Mouse (Mus musculus) bone marrow macrophage, adult 2 months (primary cell): ENCODE data around the gene Gm20721. TPM values are rescaled to one million over a fixed set of nuclear protein-coding genes. Genes with fewer than 3 reads are reported as not detected.
"Not testable (repeated sequence)": the region's sequence is repeated elsewhere in the genome, so short reads cannot be mapped to it uniquely, and the experiment has no call there.

Source experiments
- H3K27ac ChIP-seq: 2 replicates; pipeline ENCODE4 v1.5.1; 2012; ENCODE audit warnings: low read depth, low read length; ENCODE audit not compliant: insufficient read depth
- H3K4me1 ChIP-seq: 2 replicates; pipeline ENCODE4 v1.6.1; 2012; ENCODE audit warnings: low read length; ENCODE audit not compliant: control insufficient read depth, insufficient read depth
- H3K4me3 ChIP-seq: 2 replicates; pipeline ENCODE4 v1.5.1; 2012; ENCODE audit warnings: mild to moderate bottlenecking, low read length, moderate library complexity; ENCODE audit not compliant: insufficient read depth
- CTCF ChIP-seq: IDR thresholded peaks from 2 replicates; pipeline ENCODE4 v1.5.1; 2012; ENCODE audit warnings: low read depth, mild to moderate bottlenecking, low read length, moderate library complexity
- POLR2A ChIP-seq: IDR thresholded peaks from 2 replicates; pipeline ENCODE4 v1.6.1; 2012; ENCODE audit warnings: mild to moderate bottlenecking, low read depth, low read length, borderline replicate concordance
- polyA plus RNA-seq: library from polyadenylated mRNA; stranded (reverse); fragments of >200 nt; gene quantifications from 2 replicates; pipeline ENCODE4 v1.2.4, GENCODE M21; 2012; ENCODE audit not compliant: missing spikeins, insufficient read depth, insufficient read length

Gene Gm20721
- polyA plus RNA-seq, 1 experiment, result 4.1 TPM

DNA sequence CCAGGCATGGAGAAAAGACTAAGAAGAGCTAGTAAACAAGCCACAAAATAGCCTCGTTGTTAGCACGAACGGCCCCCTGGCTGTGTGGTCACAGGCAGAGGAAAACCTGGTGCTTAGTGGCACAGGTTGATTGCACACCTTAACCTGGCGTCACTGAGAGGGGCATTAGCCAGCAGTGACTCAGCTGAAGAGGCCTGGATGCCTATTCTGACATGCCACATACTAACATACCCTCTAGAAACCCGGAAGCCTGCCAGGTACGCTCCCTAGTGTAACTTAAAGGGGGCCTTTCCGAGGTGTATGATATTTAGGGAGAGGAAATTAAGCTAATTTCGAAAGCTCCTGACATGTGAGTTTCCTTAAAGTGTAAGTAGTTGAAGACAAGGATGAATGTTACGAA, 29.9 kb downstream of the Gm20721 start:
- Histone ChIP-seq H3K4me1 (0 out of 2 replicates have a peak, but pooled peaks cover 5% of the 10 kb centered on the region), H3K27ac (no peak overlapping the region), H3K4me3 (no peak overlapping the region)
- TF ChIP-seq CTCF (no peak), POLR2A (no peak)

DNA sequence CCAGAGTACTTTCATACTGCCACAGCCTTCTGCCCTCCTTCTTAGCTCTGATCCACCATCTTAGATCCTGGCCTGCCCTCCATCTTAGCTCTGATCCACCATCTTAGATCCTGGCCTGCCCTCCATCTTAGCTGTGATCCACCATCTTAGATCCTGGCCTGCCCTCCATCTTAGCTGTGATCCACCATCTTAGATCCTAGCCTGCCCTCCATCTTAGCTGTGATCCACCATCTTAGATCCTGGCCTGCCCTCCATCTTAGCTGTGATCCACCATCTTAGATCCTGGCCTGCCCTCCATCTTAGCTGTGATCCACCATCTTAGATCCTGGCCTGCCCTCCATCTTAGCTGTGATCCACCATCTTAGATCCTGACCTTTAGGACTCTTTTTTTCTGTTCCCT, 31.1 kb downstream of the Gm20721 start:
- H3K4me1 ChIP-seq, H3K27ac ChIP-seq, H3K4me3 ChIP-seq: not testable (repeated sequence)

DNA sequence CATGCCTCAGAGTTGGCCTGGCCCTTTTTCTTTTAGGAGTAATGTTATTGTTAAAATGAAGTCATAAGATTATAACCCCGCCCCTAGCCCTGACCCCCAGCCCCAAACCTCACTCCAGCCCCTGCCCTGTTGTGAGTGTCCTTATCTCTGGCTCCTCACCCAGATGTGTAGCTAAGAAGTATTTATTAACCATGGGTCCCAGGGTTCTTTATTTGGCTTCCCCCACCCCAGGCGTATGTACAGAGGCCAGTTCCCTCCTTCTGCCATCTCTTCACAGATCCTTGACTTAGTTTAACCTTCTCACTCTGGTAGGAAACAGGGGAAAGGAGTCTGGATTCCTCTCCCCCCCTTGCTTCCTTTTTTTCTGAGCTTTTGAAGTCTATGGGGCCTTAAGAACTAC, 33.9 kb downstream of the Gm20721 start:
- H3K27ac ChIP-seq, result no peak overlapping the region
- TF ChIP-seq CTCF (no peak), POLR2A (no peak)
- no peak overlapping the region for H3K4me3 ChIP-seq
- 0 out of 2 replicates have a peak, but pooled peaks cover 5% of the 10 kb centered on the region for H3K4me1 ChIP-seq

DNA sequence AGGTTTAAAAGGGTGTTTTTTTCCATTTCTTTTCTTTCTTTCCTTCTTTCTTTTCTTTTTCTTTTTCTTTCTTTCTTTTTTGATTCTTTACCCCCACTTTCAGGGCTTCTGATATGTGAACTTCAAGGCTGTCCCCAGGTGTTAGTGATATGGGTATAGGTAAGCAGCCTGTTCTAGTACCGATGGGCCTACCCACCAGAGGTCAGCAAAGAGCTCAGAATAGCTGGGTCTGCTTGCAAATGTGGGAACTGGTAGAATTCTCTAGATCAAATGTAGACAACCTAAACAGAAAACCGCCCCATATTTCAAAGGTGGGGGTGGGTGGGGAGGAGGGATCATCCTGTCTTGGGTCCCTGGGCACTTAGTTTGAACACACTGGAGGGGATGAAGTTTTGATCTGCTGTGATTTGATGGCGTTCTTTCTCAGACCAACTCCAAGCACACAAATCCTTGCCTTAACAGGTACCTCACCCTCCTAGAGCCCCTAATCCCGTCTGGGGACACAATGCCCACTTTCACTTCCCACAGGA, 34.3 kb downstream of the Gm20721 start:
- peak; percentile 29 for TF ChIP-seq CTCF
- no peak for TF ChIP-seq POLR2A
- no peak overlapping the region for H3K4me3 ChIP-seq
- H3K4me1 ChIP-seq, result 0 out of 2 replicates have a peak, but pooled peaks cover 3% of the 10 kb centered on the region
- H3K27ac ChIP-seq, result no peak overlapping the region

DNA sequence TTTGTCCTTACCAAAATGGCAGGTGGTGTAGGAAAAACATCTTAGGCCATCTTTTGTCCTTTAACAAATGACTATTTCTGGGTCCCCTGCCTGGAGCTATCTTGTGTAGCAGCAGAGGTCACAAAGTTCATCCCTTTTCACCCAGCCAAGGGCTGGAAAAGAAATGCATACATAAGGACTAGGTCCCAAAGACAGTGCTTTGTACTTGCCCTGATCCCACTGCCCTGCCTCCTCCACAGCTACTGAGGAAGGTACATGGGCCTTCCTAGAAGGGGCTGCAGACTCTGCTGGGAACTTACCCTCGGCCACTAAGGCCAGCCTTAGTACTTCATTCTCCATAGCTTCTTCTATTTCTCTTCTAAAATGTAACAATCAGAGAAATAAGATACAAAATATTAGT, 34.9 kb downstream of the Gm20721 start:
- no peak overlapping the region for H3K4me3 ChIP-seq
- no peak overlapping the region for H3K27ac ChIP-seq
- no peak for TF ChIP-seq POLR2A
- TF ChIP-seq CTCF, result no peak
- no peaks in the 10 kb centered on the region for H3K4me1 ChIP-seq

DNA sequence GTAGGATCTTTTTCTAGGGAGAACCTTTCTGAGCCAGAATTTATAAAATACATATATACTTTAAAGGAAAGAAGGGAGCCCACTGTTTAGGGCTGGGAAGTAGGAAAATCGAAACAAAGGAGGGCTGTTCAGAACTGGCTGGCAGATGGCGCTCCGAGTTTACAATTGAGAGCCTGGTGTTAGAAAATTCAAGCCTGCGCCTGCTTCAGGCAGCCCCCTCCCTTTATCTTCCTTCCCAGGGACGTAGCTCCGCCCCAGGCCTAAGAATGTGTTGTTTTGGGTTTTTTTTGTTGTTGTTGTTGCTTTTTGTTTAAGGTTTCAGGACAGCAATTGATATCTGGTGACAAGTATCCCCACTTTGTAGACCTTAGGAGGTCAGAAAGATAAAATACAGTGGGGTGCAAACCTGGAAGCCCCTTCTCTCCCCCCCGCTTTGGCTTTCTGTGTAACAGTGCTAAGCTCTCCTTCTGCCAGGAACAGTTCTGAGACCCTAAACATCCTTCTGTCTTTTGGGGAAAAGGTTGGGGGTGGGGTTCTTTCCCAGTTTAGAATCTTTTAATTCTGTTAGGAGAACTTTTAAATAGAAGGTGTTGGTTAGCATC, 35.5 kb downstream of the Gm20721 start:
- no peak overlapping the region for H3K4me3 ChIP-seq
- peak; percentile 84 for TF ChIP-seq CTCF
- no peak for TF ChIP-seq POLR2A
- H3K4me1 ChIP-seq, result no peaks in the 10 kb centered on the region
- H3K27ac ChIP-seq, result no peak overlapping the region

DNA sequence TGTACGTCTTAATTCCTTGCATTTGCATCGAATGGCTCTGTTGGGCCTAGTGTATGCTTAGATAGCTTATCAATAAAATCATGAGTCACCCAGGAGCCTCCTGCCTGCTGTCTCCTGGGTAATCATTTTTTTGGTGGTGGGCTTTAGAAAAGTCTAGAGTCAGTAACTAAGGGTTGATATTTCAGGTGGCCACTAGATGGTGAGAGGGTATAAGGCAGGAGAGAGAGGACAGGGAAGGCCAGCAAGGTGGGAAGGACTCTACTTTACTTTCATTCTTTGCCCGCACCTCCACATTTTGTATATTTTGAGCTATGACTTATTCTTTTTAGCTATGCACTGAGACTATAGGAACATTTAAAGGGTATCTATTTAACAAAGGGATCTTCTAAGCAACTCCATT, 38.6 kb downstream of the Gm20721 start:
- Histone ChIP-seq H3K4me3 (no peak overlapping the region), H3K27ac (no peak overlapping the region), H3K4me1 (no peaks in the 10 kb centered on the region)
- TF ChIP-seq CTCF (no peak), POLR2A (no peak)

DNA sequence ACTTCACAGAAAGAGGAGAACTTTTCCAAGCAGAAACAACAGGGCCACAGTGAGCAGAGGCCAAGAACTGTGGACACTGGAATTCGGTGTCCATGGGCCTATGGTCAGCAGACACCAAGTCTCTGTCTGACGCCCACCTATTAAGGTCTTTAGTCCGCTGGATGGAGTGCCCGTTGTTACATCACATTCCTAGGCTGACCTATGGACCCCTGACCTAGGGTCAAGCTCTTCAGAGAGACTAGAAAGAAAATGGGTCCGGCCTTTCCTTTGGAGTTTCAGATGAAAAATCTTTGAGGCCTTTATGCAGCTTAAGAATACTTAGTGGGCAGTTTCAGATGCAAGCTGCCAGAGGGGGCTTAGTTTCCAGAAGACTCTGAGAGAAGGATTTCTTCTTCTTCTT, 40.9 kb downstream of the Gm20721 start:
- Histone ChIP-seq H3K27ac (no peak overlapping the region), H3K4me3 (no peak overlapping the region), H3K4me1 (no peaks in the 10 kb centered on the region)
- TF ChIP-seq CTCF, result no peak
- TF ChIP-seq POLR2A, result no peak

DNA sequence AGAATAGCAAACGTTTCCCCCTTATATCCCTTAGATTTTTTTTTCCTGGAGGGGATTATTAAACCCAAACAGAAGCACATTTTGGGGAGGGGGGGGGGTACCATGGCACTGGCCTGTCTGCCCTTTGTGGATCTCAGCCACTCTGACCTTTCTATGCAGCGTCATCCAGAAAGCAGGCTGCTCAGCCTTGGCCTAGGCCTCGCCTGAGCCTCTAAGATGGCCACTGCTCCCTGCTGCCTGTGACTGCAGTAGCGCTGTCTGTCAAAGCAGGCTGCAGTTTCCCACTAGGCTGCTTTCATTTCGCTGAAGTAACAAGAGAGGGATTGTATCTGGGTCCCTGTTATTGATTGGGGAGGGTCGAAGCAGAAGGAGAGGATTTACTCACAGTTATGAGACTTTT, 44.0 kb downstream of the Gm20721 start:
- TF ChIP-seq CTCF (no peak), POLR2A (no peak)
- Histone ChIP-seq H3K27ac (no peak overlapping the region), H3K4me3 (no peak overlapping the region), H3K4me1 (no peaks in the 10 kb centered on the region)

DNA sequence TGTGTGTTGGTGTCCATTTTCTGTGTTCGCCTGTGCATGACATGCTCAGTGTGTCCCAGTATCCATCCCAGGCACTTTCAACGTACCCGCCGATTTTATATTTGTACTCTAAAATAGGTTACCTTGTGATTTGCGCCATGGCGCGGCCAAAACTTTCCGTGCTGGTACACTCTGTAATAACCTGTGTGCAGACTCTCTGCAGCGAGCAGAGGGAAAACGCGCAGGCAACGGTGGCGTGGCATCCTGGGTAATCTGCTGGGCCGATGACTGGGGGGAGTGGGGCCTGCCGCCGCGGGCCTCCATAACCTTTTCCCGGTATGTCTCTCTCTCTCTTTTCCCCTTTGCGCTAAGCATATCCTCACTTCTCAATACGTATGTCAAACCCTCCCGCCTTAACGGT, 45.8 kb downstream of the Gm20721 start:
- H3K4me3 ChIP-seq, result no peak overlapping the region
- no peak overlapping the region for H3K27ac ChIP-seq
- H3K4me1 ChIP-seq, result no peaks in the 10 kb centered on the region
- TF ChIP-seq POLR2A, result no peak
- TF ChIP-seq CTCF, result no peak

DNA sequence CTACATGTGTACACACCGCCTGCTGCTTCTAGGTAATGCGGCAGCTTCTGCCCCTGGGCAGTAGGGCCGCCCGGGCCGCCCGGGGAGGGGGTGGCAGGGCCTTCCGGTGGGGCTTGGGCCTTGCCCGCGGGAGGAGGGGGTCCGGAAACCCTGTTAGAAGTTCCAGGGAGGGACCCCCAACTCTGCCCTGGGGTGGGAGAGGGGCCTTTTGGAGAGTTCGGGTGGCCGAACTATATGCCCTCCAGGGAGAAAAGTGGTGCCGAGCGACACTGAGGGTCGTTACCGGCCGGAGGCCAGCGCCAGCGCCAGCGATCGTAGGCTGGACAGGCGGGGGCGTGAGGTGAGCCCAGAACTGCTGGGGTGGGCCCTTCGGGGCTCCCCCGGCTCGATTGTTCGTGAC, 46.3 kb downstream of the Gm20721 start:
- TF ChIP-seq CTCF, result no peak
- TF ChIP-seq POLR2A, result no peak
- H3K27ac ChIP-seq, result no peak overlapping the region
- no peaks in the 10 kb centered on the region for H3K4me1 ChIP-seq
- no peak overlapping the region for H3K4me3 ChIP-seq
